Mouse (Mus musculus): ENCODE results near the gene Mrpl4.

GRCm38 (mm10) chr9:20982171-20982570 is 20.4 kb upstream of the Mrpl4 start:
- TF ChIP-seq POLR2A (IDR thresholded peaks at IDR 0.05; ENCODE audit: extremely low read depth, insufficient read depth, low read length) (no peak), CTCF (IDR thresholded peaks at IDR 0.05; ENCODE audit: low read depth, low read length) (no peak)
